Mouse (Mus musculus) hindbrain, postnatal 0 days (tissue): ENCODE measurements at regions not wholly inside any gene's neighbourhood (a gene's known extent, or its start where the extent isn't known, plus 50 kb on each side); places are given as distances from the start of the nearest gene placed in this dataset.
"Not testable (repeated sequence)": the region's sequence is repeated elsewhere in the genome, so short reads cannot be mapped to it uniquely, and the experiment has no call there.

Experiments used
- ATAC-seq: fragments of 200-750 bp; cut with Nextera tagmentation; 2 replicates; pipeline ENCODE4 v1.8.0; 2017; ENCODE audit warnings: mild to moderate bottlenecking, moderate TSS enrichment, moderate library complexity
- DNase-seq: peaks from one replicate; pipeline ENCODE4 v3.0.0-alpha.2; 2015; ENCODE audit warnings: low spot score
- H3K27ac ChIP-seq: fragments of 300-500 bp; sonication (generic); 2 replicates; pipeline ENCODE4 v1.5.1; 2014; ENCODE audit warnings: mild to moderate bottlenecking
- H3K27me3 ChIP-seq: fragments of 300-500 bp; sonication (generic); 2 replicates; pipeline ENCODE4 v1.6.1; 2014; ENCODE audit warnings: low read length, mixed read lengths; ENCODE audit not compliant: insufficient read depth
- H3K36me3 ChIP-seq: fragments of 300-500 bp; sonication (generic); 2 replicates; pipeline ENCODE4 v1.6.1; 2014; ENCODE audit warnings: low read length, mixed read lengths; ENCODE audit not compliant: insufficient read depth
- H3K4me1 ChIP-seq: fragments of 300-500 bp; sonication (generic); 2 replicates; pipeline ENCODE4 v1.6.1; 2014; ENCODE audit warnings: antibody characterized with exemption, low read length, mixed read lengths; ENCODE audit not compliant: insufficient read depth
- H3K4me2 ChIP-seq: fragments of 300-500 bp; sonication (generic); 2 replicates; pipeline ENCODE4 v1.6.1; 2014; ENCODE audit warnings: low read depth, mild to moderate bottlenecking, low read length, moderate library complexity, mixed read lengths
- H3K4me3 ChIP-seq: fragments of 300-500 bp; sonication (generic); 2 replicates; pipeline ENCODE4 v1.5.1; 2014; ENCODE audit warnings: low read length
- H3K9ac ChIP-seq: fragments of 300-500 bp; sonication (generic); replicated peaks from 2 replicates; pipeline ENCODE4 v1.6.1; 2014; ENCODE audit warnings: mild to moderate bottlenecking, low read length, moderate library complexity, mixed read lengths
- H3K9me3 ChIP-seq: fragments of 300-500 bp; sonication (generic); 2 replicates; pipeline ENCODE4 v1.6.1; 2016; ENCODE audit warnings: low read length, mixed read lengths
- CTCF ChIP-seq: IDR thresholded peaks from 2 replicates; pipeline ENCODE4 v1.5.1; 2016; ENCODE audit warnings: antibody characterized with exemption, control low read depth, low read depth
- WGBS: fragments of 180-500 bp; shearing (Covaris S2); extraction: QIAGEN DNeasy Blood & Tissue Kit; methylation state at CpG from one replicate; pipeline ENCODE4 v1.1.7; 2014; 5-methylcytosine and 5-hydroxymethylcytosine counted together

- Histone ChIP-seq H3K4me2 (no peak overlapping the region), H3K27me3 (no peaks in the 10 kb centered on the region), H3K9me3 (no peaks in the 10 kb centered on the region), H3K9ac (no peak overlapping the region), H3K36me3 (no peaks in the 10 kb centered on the region), H3K4me1 (no peaks in the 10 kb centered on the region), H3K27ac (no peak overlapping the region), H3K4me3 (no peak overlapping the region)
- DNase-seq: peak; percentile 10
- ATAC-seq: no peak
- no peak for TF ChIP-seq CTCF
- WGBS: 47% methylated on average over 3 of the region's 3 CpGs
These were observed 203.5 kb upstream of the Egfl6 start for GRCm38 (mm10) chrX:166789031-166789430.

- H3K4me2 ChIP-seq, DNase-seq, ATAC-seq, H3K9me3 ChIP-seq, H3K4me1 ChIP-seq, H3K4me3 ChIP-seq, H3K9ac ChIP-seq, H3K27me3 ChIP-seq, H3K27ac ChIP-seq, H3K36me3 ChIP-seq: not testable (repeated sequence)
- WGBS: 86% methylated on average over 1 of the region's 1 CpGs
These were observed 201.6 kb upstream of the Egfl6 start for GRCm38 (mm10) chrX:166787137-166787536.

GRCm38 (mm10) chrX:166785615-166786014 lies 200.1 kb upstream of the Egfl6 start:
- Histone ChIP-seq H3K4me3 (no peak overlapping the region), H3K4me2 (no peak overlapping the region), H3K36me3 (no peaks in the 10 kb centered on the region), H3K9me3 (no peaks in the 10 kb centered on the region), H3K27me3 (no peaks in the 10 kb centered on the region), H3K27ac (no peak overlapping the region), H3K4me1 (no peaks in the 10 kb centered on the region), H3K9ac (no peak overlapping the region)
- no peak for TF ChIP-seq CTCF
- ATAC-seq (no peak), DNase-seq (no peak)
- WGBS: 66% methylated on average over 3 of the region's 3 CpGs

- WGBS: 80% methylated on average over 2 of the region's 2 CpGs
- TF ChIP-seq CTCF: no peak
- ATAC-seq: no peak
These were observed 197.9 kb upstream of the Egfl6 start for GRCm38 (mm10) chrX:166783377-166783776.

GRCm38 (mm10) chrX:166779334-166780092 lies 194.0 kb upstream of the Egfl6 start:
- H3K9me3 ChIP-seq: no peaks in the 10 kb centered on the region
- DNase-seq (peak; percentile 47), ATAC-seq (peak; percentile 83)
- 65% methylated on average over 6 of the region's 6 CpGs for WGBS
- no peaks in the 10 kb centered on the region for H3K4me1 ChIP-seq
- no peak overlapping the region for H3K4me2 ChIP-seq
- no peak for TF ChIP-seq CTCF
- H3K36me3 ChIP-seq: no peaks in the 10 kb centered on the region
- H3K9ac ChIP-seq: no peak overlapping the region
- H3K4me3 ChIP-seq: no peak overlapping the region
- H3K27ac ChIP-seq: no peak overlapping the region
- H3K27me3 ChIP-seq: no peaks in the 10 kb centered on the region

More at GRCm38 (mm10) chrX:166783377-166783776, 197.9 kb upstream of the Egfl6 start:
- H3K36me3 ChIP-seq: no peaks in the 10 kb centered on the region
- H3K9ac ChIP-seq: no peak overlapping the region
- H3K27ac ChIP-seq: no peak overlapping the region
- no peaks in the 10 kb centered on the region for H3K4me1 ChIP-seq
- no peak for DNase-seq
- H3K4me3 ChIP-seq: no peak overlapping the region
- no peak overlapping the region for H3K4me2 ChIP-seq
- no peaks in the 10 kb centered on the region for H3K9me3 ChIP-seq
- no peaks in the 10 kb centered on the region for H3K27me3 ChIP-seq

- Histone ChIP-seq H3K36me3 (no peaks in the 10 kb centered on the region), H3K4me3 (no peak overlapping the region), H3K27ac (no peak overlapping the region), H3K27me3 (no peaks in the 10 kb centered on the region), H3K4me2 (no peak overlapping the region), H3K4me1 (no peaks in the 10 kb centered on the region), H3K9me3 (no peaks in the 10 kb centered on the region), H3K9ac (no peak overlapping the region)
- no peak for TF ChIP-seq CTCF
- DNase-seq: no peak
- peak; percentile 45; the same call in 1 of the 2 replicates for ATAC-seq
- WGBS: 25% methylated on average over 6 of the region's 6 CpGs
These were observed 187.9 kb upstream of the Egfl6 start for GRCm38 (mm10) chrX:166773408-166773854.

GRCm38 (mm10) chrX:166766991-166767390 lies 181.5 kb upstream of the Egfl6 start:
- TF ChIP-seq CTCF: no peak
- no peak overlapping the region for H3K4me3 ChIP-seq
- 81% methylated on average over 6 of the region's 6 CpGs for WGBS
- no peak overlapping the region for H3K9ac ChIP-seq
- no peak overlapping the region for H3K4me2 ChIP-seq
- no peak overlapping the region for H3K27ac ChIP-seq
- H3K36me3 ChIP-seq: no peaks in the 10 kb centered on the region
- ATAC-seq (no peak), DNase-seq (no peak)
- H3K4me1 ChIP-seq: no peaks in the 10 kb centered on the region
- no peaks in the 10 kb centered on the region for H3K27me3 ChIP-seq
- H3K9me3 ChIP-seq: no peaks in the 10 kb centered on the region
